Mouse (Mus musculus) heart, adult 2 months (tissue): ENCODE results near the gene Chst8.

Experiments used
- CTCF ChIP-seq: fragments of 200-600 bp; IDR thresholded peaks from 2 replicates; pipeline ENCODE4 v1.8.1; 2022; ENCODE audit warnings: antibody characterized with exemption, mild to moderate bottlenecking, moderate library complexity
- EP300 ChIP-seq: fragments of 200-500 bp; IDR thresholded peaks from 2 replicates; pipeline ENCODE4 v1.6.1; 2011; ENCODE audit warnings: low read depth, low read length, control low read depth; ENCODE audit not compliant: insufficient read depth
- POLR2A ChIP-seq: fragments of 200-500 bp; IDR thresholded peaks from 2 replicates; pipeline ENCODE4 v1.6.1; 2011; ENCODE audit warnings: mild to moderate bottlenecking, low read depth, low read length, control low read depth; ENCODE audit not compliant: insufficient read depth

DNA sequence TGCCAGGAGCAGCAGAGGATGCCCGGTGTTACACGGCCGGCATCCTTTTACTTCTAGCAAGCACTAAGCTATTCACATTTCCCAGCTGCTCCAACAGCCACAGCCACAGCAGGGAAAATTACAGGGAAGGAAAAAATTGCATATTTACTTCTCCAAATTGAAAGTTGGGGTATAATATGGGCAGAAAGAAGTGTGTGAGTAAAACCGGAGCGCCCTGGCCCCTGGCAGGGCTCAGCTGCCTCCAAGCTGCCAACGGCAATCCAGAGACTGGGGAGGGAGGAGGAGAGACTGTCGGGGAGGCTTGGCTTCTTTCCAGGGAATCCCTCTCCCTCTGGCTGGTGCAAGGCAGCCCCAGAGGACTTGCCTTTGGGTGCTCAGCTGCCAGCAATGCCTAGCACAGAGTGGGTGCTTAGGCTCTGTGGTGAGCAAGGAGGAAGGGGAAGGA lies 53.1 kb downstream of the Chst8 start:
- TF ChIP-seq CTCF (no peak), POLR2A (no peak), EP300 (no peak)
